ENCODE assay signal across 9 mouse cellular contexts in genomic region chr2:30783346-30783745, GRCm38 (mm10). TPM values are rescaled to one million over a fixed set of nuclear protein-coding genes. Genes with fewer than 3 reads are reported as not detected.
DNase-seq lines count a peak whose midpoint lies in the region; ATAC-seq and TF ChIP-seq lines count a peak whose summit lies in the region.
"Had no signal": no experiment of that assay in that cellular context is flagged by ENCODE, and none has a peak within 500 bp of the region (broad histone marks: within the 10 kb centered on the region; RNA-seq: fewer than 3 reads in every experiment).

No protein-coding gene starts in this region.

- TF ChIP-seq RAD21 in MEL (IDR thresholded peaks at IDR 0.05; ENCODE audit: low read depth, low read length) = no peak

- peak overlapping the region; percentile 46 for H3K4me2 ChIP-seq in hindbrain, embryonic 14.5 days (replicated peaks)
- H3K4me2 ChIP-seq in lung, embryonic 16.5 days (ENCODE audit: low read depth, low read length) = peak overlapping the region; percentile 58

- 0 out of 2 replicates have a peak, but pooled peaks have one; percentile 49 for ATAC-seq in hindbrain, embryonic 14.5 days (ENCODE audit: low FRiP score)
- ATAC-seq in lung, embryonic 16.5 days (ENCODE audit: low read depth) = peak; percentile 17; the same call in 1 of the 2 replicates

- no peak for TF ChIP-seq CTCF in MEL (IDR thresholded peaks at IDR 0.05 in 2 of 3, conservative IDR thresholded peaks at IDR 0.05 in 1 of 3; ENCODE audit: control insufficient read depth in 1 of 3, insufficient read depth in 1 of 3, low read depth in 2 of 3, low read length in 3 of 3, poor library complexity in 1 of 3, severe bottlenecking in 1 of 3)

- 2% methylated on average over 13 of the region's 13 CpGs for WGBS in hindbrain, embryonic 14.5 days
- 2% methylated on average over 13 of the region's 13 CpGs for WGBS in lung, embryonic 16.5 days

- no peak overlapping the region for H3K27ac ChIP-seq in MEL (ENCODE audit: control insufficient read depth, low read depth, low read length)
- H3K27ac ChIP-seq in hindbrain, embryonic 14.5 days = peak overlapping the region; percentile 48; the same call in 1 of the 2 replicates
- peak overlapping the region; percentile 91 for H3K27ac ChIP-seq in lung, embryonic 16.5 days (ENCODE audit: low read length)

- H3K27me3 ChIP-seq in MEL (ENCODE audit: control insufficient read depth in 1 of 2, insufficient read depth in 2 of 2, low read length in 2 of 2) = no peaks in the 10 kb centered on the region
- H3K27me3 ChIP-seq in hindbrain, embryonic 14.5 days (ENCODE audit: control insufficient read depth, insufficient read depth, low read length) = no peaks in the 10 kb centered on the region
- no peaks in the 10 kb centered on the region for H3K27me3 ChIP-seq in lung, embryonic 16.5 days (ENCODE audit: control insufficient read depth, insufficient read depth, low read depth, low read length)

- peak overlapping the region; percentile 36 to 49 for H3K4me3 ChIP-seq in MEL (ENCODE audit: control insufficient read depth in 1 of 2, insufficient read depth in 1 of 2, low read depth in 2 of 2, low read length in 2 of 2)
- no peak overlapping the region for H3K4me3 ChIP-seq in hindbrain, embryonic 14.5 days (replicated peaks; ENCODE audit: low read length)
- H3K4me3 ChIP-seq in lung, embryonic 16.5 days (ENCODE audit: low read length) = peak overlapping the region; percentile 17; the same call in 1 of the 2 replicates
- H3K4me3 ChIP-seq: erythroblast, embryonic 14.5 days had no signal

- peak in 1 of 2 experiments; percentile 39; a peak in 1 of 4 replicates for TF ChIP-seq POLR2A in MEL (IDR thresholded peaks at IDR 0.05; ENCODE audit: control insufficient read depth in 1 of 2, insufficient read depth in 1 of 2, low read depth in 1 of 2, low read length in 2 of 2, poor library complexity in 1 of 2)

- peaks cover 0 to 9% of the 10 kb centered on the region in 2 experiments for H3K4me1 ChIP-seq in MEL (ENCODE audit: control insufficient read depth in 1 of 2, insufficient read depth in 2 of 2, low read length in 2 of 2)
- peaks cover 28% of the 10 kb centered on the region for H3K4me1 ChIP-seq in hindbrain, embryonic 14.5 days (replicated peaks; ENCODE audit: control insufficient read depth, insufficient read depth, low read length)
- H3K4me1 ChIP-seq in lung, embryonic 16.5 days (replicated peaks; ENCODE audit: control insufficient read depth, insufficient read depth, low read length) = peaks cover 22% of the 10 kb centered on the region

- H3K79me2 ChIP-seq in MEL (ENCODE audit: control insufficient read depth, insufficient read depth, low read length, poor library complexity) = no peaks in the 10 kb centered on the region

- H3K36me3 ChIP-seq in MEL (ENCODE audit: control insufficient read depth in 1 of 2, insufficient read depth in 2 of 2, low read length in 2 of 2) = no peaks in the 10 kb centered on the region
- no peaks in the 10 kb centered on the region for H3K36me3 ChIP-seq in hindbrain, embryonic 14.5 days (replicated peaks; ENCODE audit: control insufficient read depth, insufficient read depth)
- no peaks in the 10 kb centered on the region for H3K36me3 ChIP-seq in lung, embryonic 16.5 days (ENCODE audit: control insufficient read depth, insufficient read depth, low read length)

- no peaks in the 10 kb centered on the region for H3K9me3 ChIP-seq in MEL (replicated peaks; ENCODE audit: insufficient read depth, low read length)
- H3K9me3 ChIP-seq in hindbrain, embryonic 14.5 days (ENCODE audit: control insufficient read depth, low read length) = no peaks in the 10 kb centered on the region
- H3K9me3 ChIP-seq in lung, embryonic 16.5 days (ENCODE audit: control insufficient read depth, low read length) = no peaks in the 10 kb centered on the region

- no peak for TF ChIP-seq EP300 in MEL (IDR thresholded peaks at IDR 0.05; ENCODE audit: low read depth in 1 of 2, low read length in 2 of 2)

- DNase-seq in MEL (ENCODE audit: low read depth, low spot score) = peak; percentile 90
- DNase-seq in cerebellum, postnatal 10 days = peak; percentile 82 to 84
- DNase-seq in frontal cortex, postnatal 36 days (ENCODE audit: low spot score in 2 of 2) = peak; percentile 62 to 75
- peak; percentile 76 for DNase-seq in hindbrain, embryonic 14.5 days (ENCODE audit: low spot score)
- peak; percentile 67 to 79 for DNase-seq in layer of hippocampus, postnatal 10 days (ENCODE audit: low spot score in 2 of 2)
- peak; percentile 83 to 86 for DNase-seq in right cerebral cortex, adult 2 months (ENCODE audit: low spot score in 2 of 2)
- no peak for DNase-seq in T-cell, adult 2 months (ENCODE audit: low spot score)

- H3K9ac ChIP-seq in MEL (ENCODE audit: control insufficient read depth, low read depth, low read length, poor library complexity, severe bottlenecking) = peak overlapping the region; percentile 55
- no peak overlapping the region for H3K9ac ChIP-seq in hindbrain, embryonic 14.5 days
- H3K9ac ChIP-seq in lung, embryonic 16.5 days (ENCODE audit: low read length) = peak overlapping the region; percentile 65

TF ChIP-seq in MEL, 35 proteins besides CTCF, POLR2A, EP300 and RAD21 (continues in another document):
- TF ChIP-seq TCF12 (IDR thresholded peaks at IDR 0.05; ENCODE audit: low read depth, low read length) = no peak
- TF ChIP-seq HCFC1 (IDR thresholded peaks at IDR 0.05; ENCODE audit: low read depth, low read length) = peak; percentile 88
- no peak; the same call in 1 of the 2 replicates for TF ChIP-seq KAT2A (conservative IDR thresholded peaks at IDR 0.05; ENCODE audit: low read depth, low read length)
- TF ChIP-seq TAL1 (IDR thresholded peaks at IDR 0.05; ENCODE audit: low read length) = no peak
- TF ChIP-seq MAFK (IDR thresholded peaks at IDR 0.05; ENCODE audit: borderline replicate concordance, low read depth, low read length) = no peak
- no peak for TF ChIP-seq POLR2AphosphoS2 (IDR thresholded peaks at IDR 0.05; ENCODE audit: low read length)
- peak; percentile 21; the same call in 1 of the 2 replicates for TF ChIP-seq NELFE (IDR thresholded peaks at IDR 0.05; ENCODE audit: low read depth, low read length)
- no peak for TF ChIP-seq TBP (IDR thresholded peaks at IDR 0.05; ENCODE audit: low read depth, low read length)
- TF ChIP-seq POLR2AphosphoS5 (IDR thresholded peaks at IDR 0.05; ENCODE audit: borderline replicate concordance, low read depth, low read length) = no peak
- TF ChIP-seq SMC3 (IDR thresholded peaks at IDR 0.05; ENCODE audit: low read depth, low read length) = no peak
- peak; percentile 70 for TF ChIP-seq MAX (IDR thresholded peaks at IDR 0.05; ENCODE audit: low read length)
- TF ChIP-seq ZKSCAN1 (IDR thresholded peaks at IDR 0.05; ENCODE audit: low read depth, low read length) = no peak
- TF ChIP-seq GABPA (IDR thresholded peaks at IDR 0.05; ENCODE audit: low read depth, low read length) = no peak
- TF ChIP-seq ELF1 (IDR thresholded peaks at IDR 0.05; ENCODE audit: low read depth, low read length) = no peak
- 0 out of 2 replicates have a peak, but pooled peaks have one; percentile 24 for TF ChIP-seq MYC (IDR thresholded peaks at IDR 0.05; ENCODE audit: low read depth, low read length)
- TF ChIP-seq CHD2 (IDR thresholded peaks at IDR 0.05; ENCODE audit: low read length) = no peak
- no peak for TF ChIP-seq BHLHE40 (IDR thresholded peaks at IDR 0.05; ENCODE audit: borderline replicate concordance, low read depth, low read length)
- TF ChIP-seq MAZ (IDR thresholded peaks at IDR 0.05; ENCODE audit: low read depth, low read length) = no peak; the same call in 1 of the 2 replicates
- peak; percentile 48; the same call in 1 of the 2 replicates for TF ChIP-seq SIN3A (IDR thresholded peaks at IDR 0.05; ENCODE audit: low read length)
- TF ChIP-seq MEF2A (IDR thresholded peaks at IDR 0.05; ENCODE audit: extremely low read depth, insufficient replicate concordance, low read depth, low read length, poor library complexity, severe bottlenecking) = no peak
- TF ChIP-seq JUND (IDR thresholded peaks at IDR 0.05; ENCODE audit: low read depth, low read length) = no peak
- TF ChIP-seq MYB (IDR thresholded peaks at IDR 0.05; ENCODE audit: low read depth, low read length) = no peak

RNA-seq across cellular contexts. Expression of gene 1700001O22Rik, which starts 20.1 kb away (rescaled TPM):
- 0.50 TPM in 1 of 2 replicates, not detected in the other for total RNA-seq in MEL (2012; rRNA removed)
- polyA plus RNA-seq in MEL (2012; ENCODE audit: insufficient read depth in 1 of 2, insufficient read length in 2 of 2, low read depth in 1 of 2, low replicate concordance in 2 of 2, missing spikeins in 1 of 2) = 1 to 10 TPM in 1 of 2 experiments, not detected in 1; 1.8 TPM
- 0.87 and 2.1 TPM in 2 replicates for polyA plus RNA-seq in hindbrain, embryonic 14.5 days (2014; fragmentation: Nextera tagmentation; extraction: Ambion mirVana)
- total RNA-seq in layer of hippocampus, postnatal 10 days (2021) = 1 to 10 TPM; 2.0 to 3.2 TPM
- 3.7 and 4.2 TPM in 2 replicates for polyA plus RNA-seq in lung, embryonic 16.5 days (2015; fragmentation: Nextera tagmentation; extraction: Ambion mirVana)
- polyA plus RNA-seq: erythroblast, embryonic 14.5 days had no signal

RNA-seq across cellular contexts. Expression of gene Ntmt1, which starts 24.3 kb away (rescaled TPM):
- total RNA-seq in MEL (2012; rRNA removed) = 66.3 and 83.2 TPM in 2 replicates
- 10 to 100 TPM in 1 of 2 experiments, not detected in 1; 58.9 TPM for polyA plus RNA-seq in MEL (2012; ENCODE audit: insufficient read depth in 1 of 2, insufficient read length in 2 of 2, low read depth in 1 of 2, low replicate concordance in 2 of 2, missing spikeins in 1 of 2)
- polyA plus RNA-seq in hindbrain, embryonic 14.5 days (2014; fragmentation: Nextera tagmentation; extraction: Ambion mirVana) = 102 and 103 TPM in 2 replicates
- 10 to 100 TPM; 44.9 to 57.7 TPM for total RNA-seq in layer of hippocampus, postnatal 10 days (2021)
- 76.4 and 76.6 TPM in 2 replicates for polyA plus RNA-seq in lung, embryonic 16.5 days (2015; fragmentation: Nextera tagmentation; extraction: Ambion mirVana)

RNA-seq across cellular contexts. Expression of gene Asb6, which starts 46.8 kb away (rescaled TPM):
- 38.5 and 50.1 TPM in 2 replicates for total RNA-seq in MEL (2012; rRNA removed)
- polyA plus RNA-seq in MEL (2012; ENCODE audit: insufficient read depth in 1 of 2, insufficient read length in 2 of 2, low read depth in 1 of 2, low replicate concordance in 2 of 2, missing spikeins in 1 of 2) = 10 to 100 TPM in 1 of 2 experiments, not detected in 1; 54.6 TPM
- 37.6 and 39.3 TPM in 2 replicates for polyA plus RNA-seq in hindbrain, embryonic 14.5 days (2014; fragmentation: Nextera tagmentation; extraction: Ambion mirVana)
- total RNA-seq in layer of hippocampus, postnatal 10 days (2021) = 10 to 100 TPM; 34.9 to 36.1 TPM
- polyA plus RNA-seq in lung, embryonic 16.5 days (2015; fragmentation: Nextera tagmentation; extraction: Ambion mirVana) = 32.7 and 33.5 TPM in 2 replicates

RNA-seq across cellular contexts. Expression of gene Prrx2, which starts 51.4 kb away (rescaled TPM):
- total RNA-seq in MEL (2012; rRNA removed) = not detected in 2 replicates
- polyA plus RNA-seq in MEL (2012; ENCODE audit: insufficient read depth in 1 of 2, insufficient read length in 2 of 2, low read depth in 1 of 2, low replicate concordance in 2 of 2, missing spikeins in 1 of 2) = not detected
- 3.7 and 3.9 TPM in 2 replicates for polyA plus RNA-seq in hindbrain, embryonic 14.5 days (2014; fragmentation: Nextera tagmentation; extraction: Ambion mirVana)
- total RNA-seq in layer of hippocampus, postnatal 10 days (2021) = 1 to 10 TPM; 2.5 to 3.9 TPM
- 7.2 and 9.4 TPM in 2 replicates for polyA plus RNA-seq in lung, embryonic 16.5 days (2015; fragmentation: Nextera tagmentation; extraction: Ambion mirVana)
- polyA plus RNA-seq: erythroblast, embryonic 14.5 days had no signal
